Mouse (Mus musculus): ENCODE measurements around the gene Npnt.

Npnt gene

DNA sequence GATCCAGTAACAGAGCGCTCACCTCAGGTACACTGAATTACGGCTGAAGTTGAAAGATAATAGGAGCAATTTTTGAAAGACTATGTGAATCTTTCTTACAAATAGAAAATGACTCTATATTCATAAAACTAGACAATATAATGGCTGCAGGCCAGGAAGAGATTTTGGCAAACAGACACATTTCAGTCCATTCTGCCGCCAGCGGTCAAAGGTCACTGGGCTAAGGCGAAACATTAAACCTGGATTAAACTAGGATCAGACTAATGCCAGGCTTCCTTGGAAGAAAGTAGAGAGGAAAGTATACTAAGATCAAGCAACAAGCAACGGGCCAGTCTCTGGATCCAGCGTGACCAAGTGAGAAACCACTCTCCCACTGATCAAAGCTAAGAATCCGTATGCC, 11.1 kb downstream of the Npnt start:
- no peak for DNase-seq (ENCODE audit: low read depth)

- no peak for DNase-seq (ENCODE audit: low read depth)
These were observed 15.4 kb downstream of the Npnt start for GRCm38 (mm10) chr3:132934649-132935048.

DNA sequence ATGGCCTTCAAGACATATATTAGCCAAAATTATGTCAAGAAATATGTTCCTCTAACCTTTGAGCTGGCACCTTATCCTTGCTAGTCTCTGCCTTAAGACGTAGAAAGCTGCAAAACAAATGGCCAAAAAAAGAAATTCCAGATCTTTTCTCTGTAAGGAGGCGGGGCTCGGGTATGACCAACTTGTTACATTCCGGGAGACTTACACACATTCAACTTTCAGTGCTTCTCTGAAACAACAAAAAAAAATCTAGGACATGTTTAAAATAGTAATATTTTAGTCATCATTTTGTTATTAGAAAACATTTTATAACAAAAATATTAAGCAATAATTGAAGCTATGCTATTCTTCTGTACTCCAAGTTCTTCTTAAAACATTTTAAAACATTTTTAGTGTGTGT, 18.6 kb downstream of the Npnt start:
- DNase-seq (ENCODE audit: low read depth): no peak

- DNase-seq (ENCODE audit: low read depth): no peak
These were observed 20.2 kb downstream of the Npnt start for GRCm38 (mm10) chr3:132929866-132930265.

GRCm38 (mm10) chr3:132928186-132928585, 21.9 kb downstream of the Npnt start:
- no peak for DNase-seq (ENCODE audit: low read depth)

DNA sequence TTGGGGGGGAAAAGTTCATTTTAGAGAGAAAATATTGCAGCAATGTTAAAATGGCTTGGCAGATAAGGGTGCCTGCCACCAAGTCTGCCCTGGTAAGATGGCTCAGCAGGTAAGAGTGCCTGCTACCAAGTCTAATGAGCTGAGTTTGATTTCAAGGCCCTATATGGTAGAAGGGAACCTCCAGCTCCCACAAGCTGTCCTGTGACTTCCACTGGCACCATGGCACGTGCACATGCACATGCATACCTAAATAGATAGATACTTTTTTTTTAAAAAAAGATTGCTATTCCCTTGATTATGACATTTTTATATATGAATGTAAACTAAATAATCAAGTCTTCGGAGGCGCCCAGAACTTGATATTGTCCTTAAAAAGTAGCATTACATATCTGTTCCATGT, 30.3 kb downstream of the Npnt start:
- no peak for DNase-seq (ENCODE audit: low read depth)

GRCm38 (mm10) chr3:132919240-132919639, 30.9 kb downstream of the Npnt start:
- no peak for DNase-seq (ENCODE audit: low read depth)

DNA sequence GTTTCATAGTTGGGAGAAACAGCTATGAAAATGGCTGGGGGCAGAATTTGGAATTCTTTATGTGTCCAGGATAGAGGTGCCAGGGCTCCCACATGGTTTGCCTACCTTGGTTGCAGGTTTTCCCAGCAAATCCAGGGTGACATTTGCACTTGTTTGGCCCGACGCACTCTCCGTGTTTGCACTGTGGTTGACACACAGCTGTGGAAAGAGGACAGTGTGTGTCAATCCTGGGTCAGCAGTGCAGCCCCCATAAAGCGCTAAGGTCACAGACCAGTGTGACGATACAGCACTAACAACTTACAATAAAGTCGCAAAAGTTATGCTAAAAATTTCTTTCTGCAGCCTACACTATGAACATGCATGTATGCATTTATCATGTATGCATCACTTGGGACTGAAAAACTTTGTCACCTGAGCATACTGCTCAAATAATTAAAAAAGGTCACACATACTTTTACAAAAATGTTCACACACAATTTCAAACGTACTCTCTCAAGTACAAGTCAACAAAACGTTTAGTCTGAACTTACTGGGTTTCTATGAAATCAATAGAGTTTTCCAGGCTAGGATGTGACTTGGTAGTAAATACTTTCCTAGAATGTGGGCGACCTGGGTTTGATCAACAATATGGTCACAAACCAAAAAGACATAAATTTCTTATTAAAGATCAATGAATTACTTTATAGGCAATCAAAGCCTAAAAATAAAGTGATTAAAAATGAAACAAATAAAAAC, 32.6 kb downstream of the Npnt start:
- no peak for DNase-seq (ENCODE audit: low read depth)

GRCm38 (mm10) chr3:132915661-132916060, 34.4 kb downstream of the Npnt start:
- DNase-seq (ENCODE audit: low read depth): no peak

DNA sequence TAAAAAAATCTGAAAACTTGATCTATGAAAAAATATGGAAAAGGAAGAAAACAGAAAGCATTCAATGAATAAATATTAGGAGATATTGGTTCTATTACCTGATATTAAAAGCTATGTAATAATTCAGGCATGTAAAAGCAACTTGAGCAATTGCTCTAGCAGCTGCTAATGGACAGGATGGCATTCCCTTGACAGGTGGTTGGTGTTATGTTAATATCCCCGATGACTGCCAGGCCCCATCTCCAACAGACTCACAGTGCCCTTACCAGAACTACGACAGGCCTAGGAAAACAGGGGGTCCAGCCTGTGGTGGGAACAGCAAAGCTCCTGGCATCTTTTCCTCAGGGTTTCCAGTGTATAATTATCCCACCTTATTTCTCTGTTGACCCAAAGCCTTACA, 37.7 kb downstream of the Npnt start:
- no peak for DNase-seq (ENCODE audit: low read depth)

GRCm38 (mm10) chr3:132911716-132912115, 38.4 kb downstream of the Npnt start:
- DNase-seq (ENCODE audit: low read depth): no peak

- DNase-seq (ENCODE audit: low read depth): no peak
These were observed 39.4 kb downstream of the Npnt start for GRCm38 (mm10) chr3:132910727-132911126.

DNA sequence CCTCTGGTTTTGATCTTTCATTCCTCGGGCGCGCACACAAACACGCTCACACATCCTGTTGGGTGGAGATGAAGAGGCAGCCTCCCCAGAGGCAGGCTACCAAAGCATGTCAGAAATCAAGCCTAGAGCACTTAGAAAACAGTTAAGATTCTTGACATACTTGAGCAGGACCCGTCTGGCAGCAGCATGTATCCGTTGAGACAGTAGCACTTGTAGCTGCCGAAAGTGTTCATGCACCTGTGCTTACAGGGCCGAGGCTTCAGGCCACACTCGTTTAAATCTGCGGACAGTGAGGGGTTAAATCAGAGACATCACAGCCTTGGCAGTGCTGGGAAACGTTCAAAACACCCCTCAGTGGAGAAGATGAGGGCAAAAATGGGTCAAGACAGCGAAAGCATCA, 40.4 kb downstream of the Npnt start:
- DNase-seq (ENCODE audit: low read depth): no peak

DNA sequence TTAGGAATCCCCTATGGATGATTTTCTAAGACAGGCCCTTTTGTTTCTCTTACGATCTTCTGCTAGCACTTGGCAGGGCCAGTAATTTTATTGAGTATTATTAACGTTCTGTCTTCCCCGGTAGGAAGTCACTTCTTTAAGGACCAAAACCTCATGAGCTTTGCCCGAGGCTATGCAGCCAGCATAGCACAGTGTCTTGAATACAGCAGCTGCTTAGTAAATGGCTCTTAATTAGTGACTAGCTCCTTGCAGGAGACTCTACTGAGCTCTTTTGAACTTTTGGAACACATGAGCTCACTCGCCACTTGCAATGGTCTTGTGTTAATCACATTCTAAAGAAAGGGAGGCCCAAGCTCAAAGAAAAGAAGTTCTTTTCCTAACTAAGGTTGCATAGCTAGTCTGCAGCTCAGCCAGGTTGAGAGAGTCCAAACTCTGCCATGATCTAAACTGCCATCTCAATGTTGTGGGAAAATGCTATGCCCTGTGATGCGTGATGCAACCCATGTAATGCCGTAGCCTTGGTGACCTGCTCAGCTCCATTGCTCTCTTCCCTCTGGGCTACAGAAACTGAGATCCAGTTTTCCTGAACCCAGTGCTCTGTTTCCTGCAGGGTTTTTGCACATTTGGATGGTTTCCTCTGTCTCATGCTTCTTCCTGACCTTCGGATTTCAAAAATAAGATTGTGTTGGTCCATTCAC, 42.4 kb downstream of the Npnt start:
- no peak for DNase-seq (ENCODE audit: low read depth)

- no peak for DNase-seq (ENCODE audit: low read depth)
These were observed 44.7 kb downstream of the Npnt start for GRCm38 (mm10) chr3:132905224-132905930.

GRCm38 (mm10) chr3:132903386-132903785, 46.7 kb downstream of the Npnt start:
- no peak for DNase-seq (ENCODE audit: low read depth)

DNA sequence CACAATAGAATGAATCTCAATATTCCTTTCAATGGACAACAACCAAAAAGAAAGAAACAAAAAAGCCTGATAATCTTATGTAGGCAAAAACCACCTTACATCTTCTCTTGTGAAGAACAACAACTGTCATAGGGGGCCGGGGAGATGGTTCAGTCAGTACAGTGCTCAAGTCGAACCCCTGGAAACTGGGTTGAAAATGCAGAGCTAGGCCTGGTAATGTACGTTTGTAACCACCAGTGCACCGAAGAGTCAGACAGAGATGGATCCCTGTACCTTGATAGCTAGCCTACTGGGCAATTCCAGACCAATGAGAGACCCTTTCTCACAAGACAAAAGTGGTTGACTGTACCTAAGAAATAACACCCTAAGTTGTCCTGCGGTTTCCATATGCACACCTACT, 47.2 kb downstream of the Npnt start:
- DNase-seq (ENCODE audit: low read depth): no peak

DNA sequence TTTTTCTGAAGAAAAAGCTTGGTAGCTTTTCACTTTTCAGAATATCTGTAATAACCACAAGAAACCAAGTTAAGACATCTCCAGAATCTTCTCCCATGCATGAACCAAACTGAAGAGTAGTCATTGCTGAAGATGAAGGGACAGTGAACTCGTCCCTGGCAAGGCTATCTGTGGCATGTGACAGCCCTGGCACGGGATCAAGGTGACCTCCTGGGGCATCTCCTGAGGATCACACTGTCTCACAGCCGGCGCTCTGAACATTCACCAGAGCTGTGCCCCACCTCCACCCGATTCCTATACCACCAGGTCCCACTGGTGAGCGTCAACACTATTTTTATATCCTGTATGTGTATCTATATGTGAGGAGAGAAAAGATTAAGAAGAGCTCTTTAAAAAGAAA, 47.9 kb downstream of the Npnt start:
- no peak for DNase-seq (ENCODE audit: low read depth)

GRCm38 (mm10) chr3:132897891-132898290, 52.2 kb downstream of the Npnt start:
- DNase-seq (ENCODE audit: low read depth): no peak

DNA sequence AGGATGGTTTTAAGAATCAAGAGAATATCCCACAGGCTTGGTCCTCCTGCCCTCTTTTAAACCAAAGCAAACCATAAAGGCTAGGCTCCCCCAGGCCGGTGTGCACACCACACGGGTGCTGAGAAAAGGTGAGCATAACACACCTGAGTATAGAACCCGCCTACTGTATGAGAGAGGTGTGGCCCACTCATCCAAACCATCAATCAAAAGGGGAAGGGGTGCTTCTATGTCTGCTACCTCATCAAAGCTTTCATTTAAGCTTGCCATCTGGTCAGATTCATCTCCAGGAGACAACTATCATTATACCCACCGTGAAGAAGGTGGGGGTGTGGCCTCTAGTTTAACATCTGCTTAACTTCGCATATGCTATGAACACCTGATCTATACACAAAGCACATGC, 52.7 kb downstream of the Npnt start:
- no peak for DNase-seq (ENCODE audit: low read depth)

DNA sequence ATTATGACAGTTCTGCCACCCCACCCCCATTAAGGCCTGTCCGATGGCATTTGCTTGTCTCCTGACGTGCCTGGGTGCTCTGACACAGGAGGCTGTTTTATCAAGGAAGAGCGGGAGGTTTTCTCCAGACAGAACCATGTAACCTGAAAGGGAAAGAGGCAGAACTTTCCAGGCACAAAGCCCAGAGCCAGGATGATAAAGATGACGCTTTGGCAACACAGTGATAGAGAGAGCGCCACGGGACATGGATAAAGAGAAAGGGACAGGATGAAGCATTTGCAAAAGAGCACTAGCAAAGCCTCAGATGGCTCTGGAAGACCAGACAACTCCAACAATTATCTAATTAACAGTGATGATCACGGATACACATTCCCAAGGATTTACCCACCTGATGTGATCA, 56.0 kb downstream of the Npnt start:
- DNase-seq (ENCODE audit: low read depth): no peak

- no peak for DNase-seq (ENCODE audit: low read depth)
These were observed 56.4 kb downstream of the Npnt start for GRCm38 (mm10) chr3:132893676-132894075.

GRCm38 (mm10) chr3:132893044-132893443, 57.0 kb downstream of the Npnt start:
- no peak for DNase-seq (ENCODE audit: low read depth)

Measured in induced T-regulatory cell, adult 2 months (primary cell).